Mouse (Mus musculus) cerebellum, adult 2 months (tissue): Measurements from ENCODE around the gene Igf2.

Experiments used
- CTCF ChIP-seq: fragments of 200-500 bp; IDR thresholded peaks from 2 replicates; pipeline ENCODE4 v1.5.1; 2011; ENCODE audit warnings: low read depth, mild to moderate bottlenecking, control low read depth, low read length, moderate library complexity, borderline replicate concordance; ENCODE audit not compliant: insufficient read depth
- POLR2A ChIP-seq: fragments of 200-500 bp; IDR thresholded peaks from 2 replicates; pipeline ENCODE4 v1.6.1; 2011; ENCODE audit warnings: low read length, control low read depth, borderline replicate concordance; ENCODE audit not compliant: insufficient read depth

DNA sequence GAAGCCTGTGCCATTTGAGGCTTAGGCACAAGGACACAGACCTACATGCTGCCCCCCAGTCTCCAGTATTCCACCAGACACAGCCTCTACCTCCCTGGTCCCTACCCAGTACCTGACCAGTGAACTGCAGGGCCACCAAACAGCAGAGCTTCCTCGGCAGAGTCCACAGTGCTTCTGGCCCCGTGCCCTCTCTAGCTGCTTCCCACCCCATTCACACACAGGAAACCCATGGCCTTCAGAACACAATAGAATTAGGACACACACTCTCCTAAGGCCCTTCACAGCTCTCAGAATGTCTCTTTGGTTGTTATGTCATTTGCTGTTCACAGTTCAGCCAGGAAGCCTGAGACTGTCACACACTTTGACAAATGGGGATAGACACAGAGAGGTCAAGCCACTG is at the start of gene Igf2:
- TF ChIP-seq POLR2A = no peak
- TF ChIP-seq CTCF = no peak
